Mouse (Mus musculus) neutrophil, adult 5-6 weeks (primary cell): ENCODE data around the gene Slc25a20. TPM values are rescaled to one million over a fixed set of nuclear protein-coding genes. Genes with fewer than 3 reads are reported as not detected.
"Not testable (repeated sequence)": the region's sequence is repeated elsewhere in the genome, so short reads cannot be mapped to it uniquely, and the experiment has no call there.

ENCODE experiments used
- ATAC-seq: fragments of 151-379, 151-347 bp; 2 replicates; pipeline ENCODE4 v1.8.0; 2017; ENCODE audit warnings: mild to moderate bottlenecking, moderate TSS enrichment; ENCODE audit not compliant: insufficient number of reproducible peaks, poor library complexity, low FRiP score, severe bottlenecking; ENCODE audit errors: extremely low read depth
- total RNA-seq: library from RNA; stranded (forward); fragments of 200-1000 nt; gene quantifications from 2 replicates; pipeline ENCODE4 v1.2.3, GENCODE M21; 2017

Gene Slc25a20
- 39.0 and 43.9 TPM in 2 replicates for total RNA-seq

GRCm38 (mm10) chr9:108661677-108662612, at the start of gene Slc25a20:
Gene Slc25a20 (plus strand): TSS chr9:108662088.
- peak; percentile 95 for ATAC-seq

DNA sequence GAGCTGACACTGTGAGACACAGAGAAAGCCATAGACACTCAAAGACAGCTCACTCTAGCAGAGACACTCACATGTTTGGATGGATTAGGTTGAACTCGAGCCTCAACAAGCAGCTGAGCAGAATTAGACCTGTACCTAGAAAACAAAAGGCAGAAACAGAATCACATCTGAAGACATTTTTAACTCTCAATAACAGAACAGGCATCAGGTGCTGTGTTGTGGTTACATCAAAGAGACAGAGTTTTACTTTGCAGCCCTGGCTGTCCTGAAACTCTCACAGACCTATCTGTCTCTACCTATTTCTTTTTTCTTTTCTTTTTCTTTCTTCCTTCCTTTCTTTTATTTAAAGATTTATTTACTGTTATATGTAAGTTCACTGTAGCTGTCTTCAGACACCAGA, 44.6 kb upstream of the Slc25a20 start:
- no peak for ATAC-seq

GRCm38 (mm10) chr9:108626498-108626897, 35.4 kb upstream of the Slc25a20 start:
- ATAC-seq = no peak

DNA sequence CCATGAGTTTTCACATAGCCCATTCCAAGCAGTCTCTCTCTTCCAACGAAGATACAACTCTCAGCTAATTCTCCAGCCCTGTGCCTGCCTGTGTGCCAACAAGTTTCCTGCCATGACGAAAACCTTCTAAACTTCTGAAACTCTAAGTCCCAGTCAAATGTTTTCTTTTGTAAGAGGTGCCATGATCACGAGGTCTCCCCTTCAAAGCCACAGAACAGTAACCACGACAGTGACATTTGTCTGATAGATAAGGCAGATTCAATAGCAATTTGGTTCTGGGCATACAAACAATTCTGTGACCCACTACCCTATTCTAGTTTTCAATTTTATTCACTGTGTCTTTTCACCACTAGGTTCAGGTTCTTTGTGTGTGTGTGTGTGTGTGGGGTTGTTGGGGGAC, 33.7 kb upstream of the Slc25a20 start:
- no peak for ATAC-seq

DNA sequence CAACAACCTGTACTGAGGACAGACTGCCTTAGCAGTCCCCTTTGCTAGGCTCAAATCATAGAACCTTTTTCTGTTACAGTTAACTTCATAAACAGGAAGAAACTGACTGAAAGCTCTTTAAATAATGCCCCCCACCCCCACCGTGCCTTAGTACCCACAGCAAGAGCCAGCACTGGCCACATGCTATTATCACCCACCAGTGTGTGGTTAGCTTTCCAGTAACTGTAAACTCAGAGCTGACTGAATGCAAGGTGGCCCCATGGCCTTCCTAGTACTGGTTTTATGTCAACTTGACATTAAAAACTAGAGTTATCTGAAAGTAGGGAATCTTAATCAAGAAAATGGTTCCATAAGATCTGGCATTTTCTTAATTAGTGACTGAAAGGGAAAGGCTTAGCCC, 31.2 kb upstream of the Slc25a20 start:
- no peak for ATAC-seq

- no peak for ATAC-seq
Measured at GRCm38 (mm10) chr9:108631631-108632256, 30.1 kb upstream of the Slc25a20 start.

DNA sequence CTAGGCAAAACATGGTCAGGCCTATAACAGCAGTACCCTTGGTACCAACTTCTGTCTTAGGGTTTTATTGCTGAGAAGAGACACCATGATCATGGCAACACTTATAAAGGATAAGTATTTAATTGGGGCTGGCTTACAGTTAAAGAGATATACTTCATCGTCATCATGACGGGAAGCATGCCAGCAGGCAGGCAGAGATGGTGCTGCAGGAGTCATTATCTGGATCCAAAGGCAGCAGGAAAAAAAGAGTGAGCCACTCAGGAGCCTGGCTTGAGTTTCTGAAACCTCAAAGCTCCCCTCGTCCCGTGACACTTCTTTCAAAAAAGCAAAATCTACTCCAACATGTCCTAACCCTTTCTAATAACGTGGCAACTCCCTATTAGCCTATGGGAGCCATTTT, 29.5 kb upstream of the Slc25a20 start:
- ATAC-seq = no peak

- no peak for ATAC-seq
Measured at GRCm38 (mm10) chr9:108633846-108634245, 28.0 kb upstream of the Slc25a20 start.

DNA sequence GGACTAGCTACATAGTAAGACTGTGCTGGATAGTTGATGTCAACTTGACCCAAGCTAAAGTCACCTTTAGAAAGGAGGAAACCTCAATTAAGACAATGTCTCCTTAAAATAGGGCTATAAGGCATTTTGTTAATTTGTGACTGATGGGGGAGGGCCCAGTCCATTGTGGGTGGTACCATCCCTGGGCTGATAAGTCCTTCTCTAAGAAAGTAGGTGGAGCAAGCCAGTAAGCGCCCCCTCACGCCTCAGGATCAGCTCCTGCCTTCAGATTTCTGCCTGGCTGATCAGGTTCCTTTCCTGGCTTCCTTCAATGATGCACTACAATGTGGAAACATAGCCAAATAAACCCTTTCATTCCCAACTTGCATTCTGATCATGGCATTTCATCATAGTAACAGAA, 26.5 kb upstream of the Slc25a20 start:
- no peak for ATAC-seq

- 0 out of 2 replicates have a peak, but pooled peaks have one; percentile 30 for ATAC-seq
Measured at GRCm38 (mm10) chr9:108639825-108640224, 22.1 kb upstream of the Slc25a20 start.

DNA sequence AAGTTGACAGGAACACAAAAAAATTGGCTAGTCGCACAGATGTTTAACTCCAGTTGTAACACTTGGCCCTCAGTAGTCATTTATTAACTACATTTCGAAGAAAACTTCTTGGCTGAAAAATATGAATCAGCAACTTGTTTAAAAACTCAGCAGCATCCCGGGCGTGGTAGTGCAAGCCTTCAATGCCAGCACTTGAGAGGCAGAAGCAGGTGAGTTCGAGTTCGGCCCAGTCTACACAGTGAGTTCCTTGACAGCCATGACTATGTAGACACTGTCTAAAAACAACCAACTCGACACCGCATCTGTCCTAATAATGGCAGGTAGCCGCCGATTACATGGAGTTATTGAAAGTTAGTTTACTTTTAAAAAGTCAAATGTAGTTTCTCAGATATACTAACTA, 13.7 kb upstream of the Slc25a20 start:
- ATAC-seq = no peak

DNA sequence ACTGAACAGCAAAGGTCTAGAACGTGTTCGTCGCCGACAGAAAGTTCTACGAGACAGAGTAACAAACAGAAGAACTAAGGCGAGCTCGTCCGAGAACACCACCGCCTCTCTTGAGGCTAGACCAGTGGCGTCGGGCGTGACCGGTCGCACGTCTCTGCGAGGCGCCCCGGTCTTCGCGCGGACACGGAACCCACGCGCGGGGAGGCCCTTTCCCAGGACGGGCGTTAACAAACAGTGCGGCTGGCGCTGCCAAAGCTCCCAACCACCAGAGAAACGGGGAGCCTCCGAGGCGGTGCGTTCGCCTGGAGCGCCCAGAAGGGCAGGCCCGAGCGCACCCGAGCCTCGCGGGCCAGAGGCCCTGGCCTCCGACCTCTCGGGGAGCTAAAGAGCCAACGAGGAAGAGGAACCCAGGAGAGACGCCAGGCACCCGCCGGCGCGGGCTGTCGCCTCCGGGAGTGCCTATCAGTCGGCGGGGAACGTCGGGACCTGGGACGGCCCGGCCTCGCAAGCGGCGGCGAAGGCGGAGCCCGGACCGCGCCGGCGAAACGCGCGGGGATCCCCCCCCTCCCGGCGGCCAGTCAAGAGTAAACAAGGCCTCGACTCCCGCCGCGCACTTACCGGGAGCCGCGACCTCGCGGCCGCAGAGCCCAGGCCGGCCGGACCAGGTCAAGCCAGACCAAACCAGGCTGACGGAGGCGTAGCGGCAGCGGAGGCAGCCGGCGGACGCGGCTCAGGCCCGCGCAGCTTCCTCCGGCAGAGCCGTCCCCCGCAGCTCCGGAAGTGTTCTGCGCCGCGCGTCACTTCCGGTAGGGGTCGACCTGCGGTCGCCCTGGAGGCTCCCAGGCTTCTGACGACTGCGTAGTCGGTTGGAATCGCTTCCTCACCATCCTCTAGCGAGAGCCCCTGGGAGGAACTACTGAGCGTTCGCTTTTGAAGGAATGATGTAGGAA, 13.0 kb upstream of the Slc25a20 start, which contains the start of gene Arih2:
TSS of gene Arih2 (minus strand) at position 776 of the 950 bp plus-strand sequence.
- ATAC-seq = peak; percentile 93

DNA sequence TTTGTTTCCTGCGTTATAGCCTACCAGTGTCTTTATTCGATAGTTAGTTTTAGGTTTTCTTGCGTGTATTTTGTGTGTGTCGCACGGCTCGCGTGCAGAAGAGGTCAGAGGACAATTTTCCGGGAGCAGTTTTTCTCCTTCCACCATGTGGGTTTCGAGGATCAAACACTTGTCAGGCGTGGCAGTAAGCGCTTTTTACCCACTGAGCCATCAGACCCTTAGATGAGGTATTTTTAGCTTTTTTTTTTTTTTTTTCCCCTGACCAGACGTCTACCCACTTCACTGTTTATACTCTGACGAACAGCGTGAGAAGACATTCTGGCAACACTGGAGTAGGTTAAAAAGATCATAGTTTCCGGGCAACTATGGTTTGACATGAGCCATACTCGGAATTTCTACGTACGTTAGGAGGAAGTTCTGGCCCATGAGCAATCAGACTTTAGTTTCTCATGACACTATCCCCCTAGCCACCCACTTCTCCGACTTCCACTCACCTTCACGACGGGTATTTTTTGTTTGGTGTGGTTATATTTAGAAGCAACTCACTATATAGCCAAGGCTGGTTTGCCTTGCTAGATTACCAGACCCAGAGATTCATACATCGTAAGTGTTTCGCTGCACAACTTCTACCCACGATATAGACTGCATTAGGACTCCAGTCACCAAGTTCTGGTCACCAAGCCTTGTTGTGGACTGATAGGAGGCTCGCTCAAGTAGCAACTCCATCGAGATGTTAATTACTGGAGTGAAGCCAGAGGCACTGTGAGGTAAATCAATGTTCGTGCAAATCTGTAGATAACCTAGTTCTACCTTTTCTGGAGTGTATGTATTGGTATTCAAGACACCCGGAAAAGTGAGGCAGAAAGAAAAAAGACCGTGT, 12.1 kb upstream of the Slc25a20 start:
- peak; percentile 28 for ATAC-seq

GRCm38 (mm10) chr9:108654566-108655464, 7.1 kb upstream of the Slc25a20 start:
- ATAC-seq = no peak

DNA sequence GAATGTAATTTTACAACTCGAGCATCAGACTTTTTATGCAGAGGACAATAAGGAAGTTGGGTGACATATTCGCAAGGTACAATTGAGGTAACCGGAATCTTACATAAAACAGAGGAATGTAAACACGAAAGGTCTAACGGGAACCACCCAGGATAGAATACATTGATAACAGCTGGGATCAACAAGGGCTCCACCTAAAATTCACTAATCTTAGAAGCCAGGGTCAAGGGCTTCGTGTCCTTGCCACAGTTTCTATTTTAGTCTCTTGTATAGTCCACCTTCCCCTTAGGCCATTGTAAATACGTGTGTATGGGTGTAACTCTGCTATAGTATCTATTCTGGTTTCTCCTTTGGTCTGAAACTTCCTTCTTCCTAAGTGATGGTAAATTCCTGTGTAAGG, 6.0 kb upstream of the Slc25a20 start:
- ATAC-seq = not testable (repeated sequence)

DNA sequence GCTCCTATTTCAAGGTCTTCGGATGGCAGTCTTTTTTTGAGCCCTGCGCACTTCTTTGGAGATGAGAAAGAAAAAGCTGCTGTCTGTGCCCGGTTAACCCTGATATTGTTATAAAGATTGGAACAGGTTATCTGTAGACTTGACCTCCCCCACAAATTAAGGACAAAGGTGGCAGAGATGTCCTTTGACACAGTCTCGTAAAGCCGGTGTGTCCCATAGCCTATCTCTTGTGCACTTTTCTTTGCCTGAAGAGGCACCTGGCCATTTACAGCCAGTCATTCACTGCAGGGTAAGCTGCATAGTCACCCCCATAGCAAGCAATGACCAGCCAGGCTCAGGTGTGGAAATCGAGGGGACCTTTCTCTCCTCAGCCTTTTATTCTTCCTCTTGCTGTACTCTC, 772 bp downstream of the Slc25a20 start:
- ATAC-seq = no peak

- no peak for ATAC-seq
Measured at GRCm38 (mm10) chr9:108669875-108670274, 8.0 kb downstream of the Slc25a20 start.
